Mouse (Mus musculus): Measurements from ENCODE around the gene Trpv4. TPM values are rescaled to one million over a fixed set of nuclear protein-coding genes. Genes with fewer than 3 reads are reported as not detected.

Gene Trpv4
- polyA plus RNA-seq, 1 experiment: 127 TPM

DNA sequence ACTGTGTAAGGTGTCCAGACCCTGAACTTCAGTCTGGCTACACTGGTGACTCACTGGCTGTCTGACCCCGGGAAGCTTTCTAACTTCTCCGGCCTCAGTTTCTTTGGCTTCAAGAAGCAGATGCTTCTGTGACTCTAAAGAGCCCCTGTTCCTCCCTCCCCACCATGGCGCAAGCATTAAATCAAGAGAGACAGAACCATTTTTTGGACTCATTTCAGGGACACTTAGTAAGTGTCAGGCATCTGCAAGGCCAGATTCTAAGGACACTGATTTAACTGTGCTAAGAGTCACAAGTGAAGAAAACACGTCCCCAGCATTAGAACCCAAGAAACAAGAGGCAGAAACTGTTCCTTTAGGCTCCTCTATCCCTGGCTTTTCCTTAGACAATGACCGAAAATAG is 27.8 kb upstream of the Trpv4 start:
- H3K4me3 ChIP-seq (ENCODE audit: insufficient read depth, low read depth, low read length): no peak overlapping the region

DNA sequence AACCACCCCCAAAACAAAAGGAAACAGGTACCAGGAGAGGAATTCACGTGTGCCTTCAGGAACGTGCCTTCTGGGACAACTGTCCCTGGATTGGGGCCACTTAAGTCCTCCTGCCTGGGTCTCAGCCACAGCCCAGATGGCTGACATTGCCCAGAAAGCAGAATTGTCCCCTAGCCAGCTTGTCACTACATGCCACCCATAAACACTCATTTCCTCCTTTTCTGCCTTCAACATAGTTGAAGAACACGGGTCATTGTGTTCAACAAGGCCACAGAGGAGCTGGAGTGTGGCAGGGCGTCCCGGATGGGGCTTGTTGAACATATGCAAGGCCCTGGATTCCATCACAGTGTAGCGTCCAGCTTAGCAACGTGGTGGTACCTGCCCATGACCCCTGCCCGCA is 23.5 kb upstream of the Trpv4 start:
- no peak for DNase-seq
- H3K4me3 ChIP-seq (ENCODE audit: insufficient read depth, low read depth, low read length): no peak overlapping the region
- 63% methylated on average over 8 of the region's 8 CpGs for WGBS
- TF ChIP-seq CTCF (conservative IDR thresholded peaks at IDR 0.05; ENCODE audit: insufficient read depth, insufficient read length, low read depth, low read length) (no peak), POLR2A (IDR thresholded peaks at IDR 0.05; ENCODE audit: low read depth, low read length) (no peak)
- no peaks in the 10 kb centered on the region for H3K36me3 ChIP-seq (ENCODE audit: control insufficient read depth, insufficient read depth, low read length)
- H3K27ac ChIP-seq (ENCODE audit: insufficient read depth, low read depth, low read length): no peak overlapping the region; the same call in 1 of the 2 replicates
- H3K27me3 ChIP-seq (replicated peaks; ENCODE audit: control insufficient read depth, insufficient read depth, low read length): no peaks in the 10 kb centered on the region
- H3K4me1 ChIP-seq (ENCODE audit: control insufficient read depth, insufficient read depth, low read length): no peaks in the 10 kb centered on the region

More for the DNA sequence above, 27.8 kb upstream of the Trpv4 start:
- Histone ChIP-seq H3K36me3 (ENCODE audit: control insufficient read depth, insufficient read depth, low read length) (no peaks in the 10 kb centered on the region), H3K27ac (ENCODE audit: insufficient read depth, low read depth, low read length) (no peak overlapping the region), H3K4me1 (ENCODE audit: control insufficient read depth, insufficient read depth, low read length) (peaks cover 8% of the 10 kb centered on the region; the same call in 1 of the 2 replicates), H3K27me3 (replicated peaks; ENCODE audit: control insufficient read depth, insufficient read depth, low read length) (no peaks in the 10 kb centered on the region)
- TF ChIP-seq POLR2A (IDR thresholded peaks at IDR 0.05; ENCODE audit: low read depth, low read length) (no peak), CTCF (conservative IDR thresholded peaks at IDR 0.05; ENCODE audit: insufficient read depth, insufficient read length, low read depth, low read length) (no peak)
- no peak for DNase-seq
- 93% methylated on average over 5 of the region's 5 CpGs for WGBS

DNA sequence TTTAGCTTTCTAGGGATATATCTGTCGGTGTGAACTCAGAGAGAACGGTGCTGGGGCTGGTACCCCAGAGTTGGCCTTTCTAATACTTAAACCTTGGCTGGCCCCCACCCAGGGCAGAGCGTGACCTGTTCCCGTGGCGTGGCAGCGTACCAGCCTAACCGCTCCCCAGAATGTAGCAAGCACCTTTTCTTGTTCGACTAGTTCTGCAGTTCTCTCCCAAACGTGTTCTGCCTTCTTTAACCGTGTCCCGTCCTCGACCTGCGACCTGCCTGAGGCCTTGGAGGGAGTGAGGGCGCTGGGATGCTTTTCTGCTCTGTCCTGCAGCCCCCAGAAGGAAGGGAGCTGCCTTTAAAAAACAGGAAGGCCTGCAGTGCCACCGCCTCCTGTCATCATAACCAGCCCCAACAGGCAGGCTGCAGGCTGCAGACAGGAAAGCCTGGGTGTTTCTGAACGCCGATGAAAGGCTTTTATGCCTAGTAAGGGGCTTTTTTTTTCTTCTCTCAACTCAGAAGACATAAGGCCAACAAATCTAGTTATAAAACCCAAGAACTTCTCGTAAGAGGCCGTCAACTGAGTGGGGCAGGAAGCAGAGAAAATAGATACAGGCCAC is 22.6 kb upstream of the Trpv4 start:
- H3K27me3 ChIP-seq (replicated peaks; ENCODE audit: control insufficient read depth, insufficient read depth, low read length): no peaks in the 10 kb centered on the region
- no peaks in the 10 kb centered on the region for H3K4me1 ChIP-seq (ENCODE audit: control insufficient read depth, insufficient read depth, low read length)
- H3K36me3 ChIP-seq (ENCODE audit: control insufficient read depth, insufficient read depth, low read length): no peaks in the 10 kb centered on the region
- DNase-seq: no peak
- no peak overlapping the region for H3K4me3 ChIP-seq (ENCODE audit: insufficient read depth, low read depth, low read length)
- 53% methylated on average over 19 of the region's 19 CpGs for WGBS
- TF ChIP-seq CTCF (conservative IDR thresholded peaks at IDR 0.05; ENCODE audit: insufficient read depth, insufficient read length, low read depth, low read length) (no peak), POLR2A (IDR thresholded peaks at IDR 0.05; ENCODE audit: low read depth, low read length) (no peak)
- H3K27ac ChIP-seq (ENCODE audit: insufficient read depth, low read depth, low read length): 0 out of 2 replicates have a peak overlapping the region, but pooled peaks have one; percentile 7

DNA sequence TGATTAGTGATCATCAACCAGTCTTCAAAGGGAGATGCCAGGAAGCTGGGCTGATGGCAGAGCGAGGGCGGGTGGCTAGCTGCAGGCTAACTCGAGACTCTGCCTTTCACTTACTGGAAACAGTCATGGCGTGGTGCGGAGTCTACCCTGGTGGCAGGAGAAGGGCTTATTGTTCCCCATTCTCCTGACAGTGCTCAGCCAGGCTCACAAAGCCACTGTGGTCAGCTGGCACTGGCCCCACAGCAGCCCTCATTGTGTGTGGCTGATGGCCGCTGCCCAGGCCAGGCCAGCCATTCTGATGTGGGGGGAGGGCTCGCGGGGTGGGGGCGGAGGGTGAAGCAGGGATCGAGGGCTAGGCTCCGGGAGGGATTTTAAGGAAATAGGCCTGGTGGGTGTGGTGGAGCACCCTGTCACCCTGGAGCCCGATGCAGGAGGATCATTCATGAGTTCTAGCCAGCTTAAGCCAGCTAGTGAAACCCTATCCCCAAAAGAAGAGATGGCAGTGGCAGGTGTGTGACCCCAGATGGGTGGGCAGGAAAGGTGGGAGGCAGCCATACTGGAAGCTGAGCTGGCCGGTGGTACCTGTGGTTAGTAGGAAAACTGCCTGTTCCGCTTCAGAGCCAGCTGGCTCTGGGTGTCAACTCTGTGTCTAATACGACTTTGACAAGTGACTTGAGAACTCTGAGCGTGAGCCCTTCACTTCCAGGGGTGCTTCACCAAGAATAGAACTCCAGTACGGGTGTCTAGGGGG is 21.8 kb upstream of the Trpv4 start:
- no peak for DNase-seq
- H3K27me3 ChIP-seq (replicated peaks; ENCODE audit: control insufficient read depth, insufficient read depth, low read length): no peaks in the 10 kb centered on the region
- H3K27ac ChIP-seq (ENCODE audit: insufficient read depth, low read depth, low read length): 0 out of 2 replicates have a peak overlapping the region, but pooled peaks have one; percentile 7
- no peaks in the 10 kb centered on the region for H3K4me1 ChIP-seq (ENCODE audit: control insufficient read depth, insufficient read depth, low read length)
- 65% methylated on average over 17 of the region's 17 CpGs for WGBS
- no peak overlapping the region for H3K4me3 ChIP-seq (ENCODE audit: insufficient read depth, low read depth, low read length)
- H3K36me3 ChIP-seq (ENCODE audit: control insufficient read depth, insufficient read depth, low read length): no peaks in the 10 kb centered on the region
- TF ChIP-seq CTCF (conservative IDR thresholded peaks at IDR 0.05; ENCODE audit: insufficient read depth, insufficient read length, low read depth, low read length) (no peak), POLR2A (IDR thresholded peaks at IDR 0.05; ENCODE audit: low read depth, low read length) (no peak)

DNA sequence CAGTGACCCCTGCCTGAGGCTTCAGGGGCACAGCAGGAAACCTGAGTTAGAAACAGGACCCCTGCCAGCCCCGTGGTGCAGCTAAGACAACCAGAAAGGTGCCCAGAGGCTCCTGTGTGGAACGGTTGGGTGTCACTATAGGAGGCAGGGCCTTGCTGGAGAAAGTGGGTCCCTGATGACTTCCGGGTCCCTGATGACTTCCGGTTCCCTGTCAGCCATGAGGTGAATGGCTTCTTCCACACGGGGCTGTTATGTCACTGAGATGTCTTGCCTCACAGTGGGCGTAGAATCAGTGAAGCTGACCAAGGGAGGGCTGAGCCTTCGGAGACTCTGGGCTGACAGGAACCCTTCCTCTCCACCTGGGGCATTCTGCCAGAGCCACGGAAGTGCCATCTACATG is 16.4 kb upstream of the Trpv4 start:
- H3K4me3 ChIP-seq (ENCODE audit: insufficient read depth, low read depth, low read length): no peak overlapping the region
- WGBS: 78% methylated on average over 8 of the region's 8 CpGs
- DNase-seq: no peak
- H3K36me3 ChIP-seq (ENCODE audit: control insufficient read depth, insufficient read depth, low read length): no peaks in the 10 kb centered on the region
- no peak for TF ChIP-seq CTCF (conservative IDR thresholded peaks at IDR 0.05; ENCODE audit: insufficient read depth, insufficient read length, low read depth, low read length)
- no peak for TF ChIP-seq POLR2A (IDR thresholded peaks at IDR 0.05; ENCODE audit: low read depth, low read length)
- no peak overlapping the region for H3K27ac ChIP-seq (ENCODE audit: insufficient read depth, low read depth, low read length)
- H3K27me3 ChIP-seq (replicated peaks; ENCODE audit: control insufficient read depth, insufficient read depth, low read length): no peaks in the 10 kb centered on the region
- H3K4me1 ChIP-seq (ENCODE audit: control insufficient read depth, insufficient read depth, low read length): no peaks in the 10 kb centered on the region

DNA sequence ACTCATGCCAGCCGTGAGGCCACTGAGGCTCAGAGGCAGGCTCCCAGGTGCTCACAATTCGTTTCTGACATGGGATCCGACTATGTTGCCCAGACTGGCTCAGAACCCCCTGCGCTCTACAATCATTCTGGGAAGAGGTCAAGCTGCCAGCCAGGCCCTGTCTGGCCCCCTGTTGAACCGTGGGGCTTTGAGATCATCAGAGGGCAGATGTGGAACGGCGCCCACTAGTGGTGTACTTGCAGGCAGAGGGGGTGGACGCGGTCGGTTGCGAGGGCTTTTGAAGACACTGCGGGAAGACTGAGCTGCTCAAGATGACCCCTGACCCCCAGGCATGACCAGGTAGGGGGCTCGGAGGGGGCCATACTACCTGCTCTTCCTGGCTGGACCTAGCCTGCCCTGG is 14.9 kb upstream of the Trpv4 start:
- no peak overlapping the region for H3K4me3 ChIP-seq (ENCODE audit: insufficient read depth, low read depth, low read length)
- 88% methylated on average over 13 of the region's 13 CpGs for WGBS
- no peaks in the 10 kb centered on the region for H3K27me3 ChIP-seq (replicated peaks; ENCODE audit: control insufficient read depth, insufficient read depth, low read length)
- DNase-seq: no peak
- no peaks in the 10 kb centered on the region for H3K36me3 ChIP-seq (ENCODE audit: control insufficient read depth, insufficient read depth, low read length)
- TF ChIP-seq POLR2A (IDR thresholded peaks at IDR 0.05; ENCODE audit: low read depth, low read length): no peak
- no peak for TF ChIP-seq CTCF (conservative IDR thresholded peaks at IDR 0.05; ENCODE audit: insufficient read depth, insufficient read length, low read depth, low read length)
- no peaks in the 10 kb centered on the region for H3K4me1 ChIP-seq (ENCODE audit: control insufficient read depth, insufficient read depth, low read length)
- no peak overlapping the region for H3K27ac ChIP-seq (ENCODE audit: insufficient read depth, low read depth, low read length)

DNA sequence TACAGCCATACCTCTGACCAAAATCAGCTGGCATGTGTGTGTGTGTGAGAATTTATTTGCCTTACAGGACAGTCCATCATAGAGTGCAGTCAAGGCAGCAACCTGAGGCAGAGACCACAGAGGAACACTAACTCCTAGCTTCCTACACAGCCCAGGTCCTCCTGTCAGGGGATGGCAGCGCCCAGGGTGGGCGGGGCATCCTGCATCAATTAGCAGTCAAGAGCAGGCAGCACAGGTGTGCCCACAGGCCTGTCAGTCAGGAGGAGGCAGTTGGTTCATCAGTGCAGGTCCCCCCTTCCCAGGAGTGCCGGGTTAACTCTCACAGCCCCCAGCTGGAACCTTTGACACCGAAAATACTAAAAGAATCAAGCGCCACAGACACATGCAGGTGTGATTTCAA is 10.8 kb upstream of the Trpv4 start:
- Histone ChIP-seq H3K27ac (ENCODE audit: insufficient read depth, low read depth, low read length) (no peak overlapping the region), H3K4me3 (ENCODE audit: insufficient read depth, low read depth, low read length) (no peak overlapping the region), H3K27me3 (replicated peaks; ENCODE audit: control insufficient read depth, insufficient read depth, low read length) (no peaks in the 10 kb centered on the region), H3K4me1 (ENCODE audit: control insufficient read depth, insufficient read depth, low read length) (peaks cover 3% of the 10 kb centered on the region; the same call in 1 of the 2 replicates), H3K36me3 (ENCODE audit: control insufficient read depth, insufficient read depth, low read length) (no peaks in the 10 kb centered on the region)
- TF ChIP-seq CTCF (conservative IDR thresholded peaks at IDR 0.05; ENCODE audit: insufficient read depth, insufficient read length, low read depth, low read length): no peak
- TF ChIP-seq POLR2A (IDR thresholded peaks at IDR 0.05; ENCODE audit: low read depth, low read length): no peak
- WGBS: 95% methylated on average over 5 of the region's 5 CpGs
- no peak for DNase-seq

Data from kidney, adult 2 months (tissue).